Mouse (Mus musculus): Measurements from ENCODE around the gene Ptpn6. TPM values are rescaled to one million over a fixed set of nuclear protein-coding genes. Genes with fewer than 3 reads are reported as not detected.

The Ptpn6 gene
- total RNA-seq, 1 experiment, result 16.5 TPM

GRCm38 (mm10) chr6:124672100-124672499 is 66.4 kb downstream of the Ptpn6 start:
- H3K36me3 ChIP-seq (ENCODE audit: control insufficient read depth, insufficient read depth, low read length, poor library complexity, severe bottlenecking), result peaks cover 8% of the 10 kb centered on the region; the same call in 1 of the 2 replicates
- H3K27ac ChIP-seq (ENCODE audit: insufficient read depth, low read depth, low read length, poor library complexity, severe bottlenecking), result no peak overlapping the region
- H3K4me3 ChIP-seq (ENCODE audit: insufficient read depth in 1 of 2, low read depth in 1 of 2, low read length in 2 of 2, poor library complexity in 1 of 2, severe bottlenecking in 1 of 2), result no peak overlapping the region
- TF ChIP-seq ZC3H11A (IDR thresholded peaks at IDR 0.05; ENCODE audit: borderline replicate concordance, low read depth, low read length) (no peak), ZNF384 (IDR thresholded peaks at IDR 0.05; ENCODE audit: low read depth, low read length) (no peak), HCFC1 (IDR thresholded peaks at IDR 0.05; ENCODE audit: borderline replicate concordance, insufficient read depth, low read length) (no peak), CHD2 (IDR thresholded peaks at IDR 0.05; ENCODE audit: low read depth, low read length) (no peak), MAFK (IDR thresholded peaks at IDR 0.05; ENCODE audit: insufficient read depth, low read depth, low read length) (no peak)
- DNase-seq (ENCODE audit: low read depth, low spot score), result no peak
- H3K4me1 ChIP-seq (ENCODE audit: control insufficient read depth in 2 of 2, insufficient read depth in 2 of 2, low read length in 2 of 2, poor library complexity in 1 of 2), result peaks cover 7 to 9% of the 10 kb centered on the region in 2 experiments
- H3K9ac ChIP-seq (ENCODE audit: insufficient read depth, low read depth, low read length, poor library complexity, severe bottlenecking), result no peak overlapping the region
- in situ Hi-C loops (cut with MboI; ENCODE audit: low sequenced_read_pairs in 2 of 2, unreplicated experiment in 2 of 2), result no loop called here
- H3K9me3 ChIP-seq (ENCODE audit: control insufficient read depth, insufficient read depth, low read depth, low read length), result no peaks in the 10 kb centered on the region

Other genes with a start within 250 kb of the Ptpn6 start
- 1.0 and 2.2 TPM in 2 replicates for gene C1rl, start 245.6 kb downstream of the Ptpn6 start, total RNA-seq (2012; rRNA removed)
- gene C1ra, start 226.3 kb downstream of the Ptpn6 start, total RNA-seq (2012; rRNA removed), result 0.26 and 0.31 TPM in 2 replicates
- 2.6 and 9.2 TPM in 2 replicates for gene C1s1, start 196.4 kb downstream of the Ptpn6 start, total RNA-seq (2012; rRNA removed)
- gene C1rb, start 168.4 kb downstream of the Ptpn6 start, total RNA-seq (2012; rRNA removed), result 0.26 TPM in 1 of 2 replicates, not detected in the other
- gene C1s2, start 102.6 kb downstream of the Ptpn6 start, total RNA-seq (2012; rRNA removed), result 0.27 and 0.63 TPM in 2 replicates
- gene Lpcat3, start 75.7 kb downstream of the Ptpn6 start, total RNA-seq (2012; rRNA removed), result 65.5 and 107 TPM in 2 replicates
- 292 and 344 TPM in 2 replicates for gene Emg1, start 26.5 kb downstream of the Ptpn6 start, total RNA-seq (2012; rRNA removed)
- 530 and 581 TPM in 2 replicates for gene Phb2, start 26.4 kb downstream of the Ptpn6 start, total RNA-seq (2012; rRNA removed)
- gene Grcc10, start 2.7 kb upstream of the Ptpn6 start, total RNA-seq (2012; rRNA removed), result 108 and 128 TPM in 2 replicates
- gene Gm45234, start 17.3 kb upstream of the Ptpn6 start, total RNA-seq (2012; rRNA removed), result 0.13 TPM in 1 of 2 replicates, not detected in the other
- gene Atn1, start 17.8 kb upstream of the Ptpn6 start, total RNA-seq (2012; rRNA removed), result 4.7 and 8.9 TPM in 2 replicates
- gene Eno2, start 31.0 kb upstream of the Ptpn6 start, total RNA-seq (2012; rRNA removed), result 10.1 and 17.9 TPM in 2 replicates
- gene Lrrc23, start 41.0 kb upstream of the Ptpn6 start, total RNA-seq (2012; rRNA removed), result 0.37 TPM in 1 of 2 replicates, not detected in the other
- gene Spsb2, start 69.9 kb upstream of the Ptpn6 start, total RNA-seq (2012; rRNA removed), result 6.3 and 10.1 TPM in 2 replicates
- 306 and 404 TPM in 2 replicates for gene Tpi1, start 75.6 kb upstream of the Ptpn6 start, total RNA-seq (2012; rRNA removed)
- 149 and 150 TPM in 2 replicates for gene Usp5, start 90.8 kb upstream of the Ptpn6 start, total RNA-seq (2012; rRNA removed)
- gene Cdca3, start 90.8 kb upstream of the Ptpn6 start, total RNA-seq (2012; rRNA removed), result 128 and 137 TPM in 2 replicates
- 0.32 TPM in 1 of 2 replicates, not detected in the other for gene Gnb3, start 101.6 kb upstream of the Ptpn6 start, total RNA-seq (2012; rRNA removed)
- 10.1 and 15.6 TPM in 2 replicates for gene P3h3, start 119.0 kb upstream of the Ptpn6 start, total RNA-seq (2012; rRNA removed)
- gene Gpr162, start 125.3 kb upstream of the Ptpn6 start, total RNA-seq (2012; rRNA removed), result 1.7 and 3.1 TPM in 2 replicates
- 0.37 and 0.49 TPM in 2 replicates for gene Cd4, start 149.5 kb upstream of the Ptpn6 start, total RNA-seq (2012; rRNA removed)
- 1.0 and 1.2 TPM in 2 replicates for gene Lag3, start 173.0 kb upstream of the Ptpn6 start, total RNA-seq (2012; rRNA removed)
- 66.7 and 67.4 TPM in 2 replicates for gene Ptms, start 181.4 kb upstream of the Ptpn6 start, total RNA-seq (2012; rRNA removed)
- 179 and 196 TPM in 2 replicates for gene Mlf2, start 192.7 kb upstream of the Ptpn6 start, total RNA-seq (2012; rRNA removed)
- 138 and 141 TPM in 2 replicates for gene Cops7a, start 226.8 kb upstream of the Ptpn6 start, total RNA-seq (2012; rRNA removed)

Data from ES-E14 (cell line).